Mouse (Mus musculus) adrenal gland, postnatal 36 days (tissue): ENCODE results near the gene Prdx6. TPM values are rescaled to one million over a fixed set of nuclear protein-coding genes. Genes with fewer than 3 reads are reported as not detected.

Source experiments
- DNase-seq, 2 experiments: peaks; one replicate each; pipeline ENCODE4 v3.0.0; 2021; ENCODE audit warnings: mixed read lengths in 1 of 2
- long read RNA-seq, 2 experiments: library from polyadenylated mRNA; stranded (forward); transcript quantifications; one replicate each; pipeline ENCODE4 v2.0.0; 2021; ENCODE audit warnings: borderline sequencing depth in 2 of 2
- total RNA-seq, 2 experiments: library from RNA; stranded (reverse); gene quantifications; 2 replicates each; pipeline ENCODE4 v1.2.3; 2021

Prdx6 gene
- total RNA-seq, result 100 to 1,000 TPM; 279 to 620 TPM
- long read RNA-seq, experiment 1, transcript Prdx6-201 (6 exons, 959 nt), result minor isoform, 19 of 1,021 reads
- long read RNA-seq, experiment 1, transcript Prdx6-202 (5 exons, 2,387 nt), result major isoform, 905 of 1,021 reads
- long read RNA-seq, experiment 1, transcript Prdx6-208 (4 exons, 1,294 nt), result minor isoform, 16 of 1,021 reads
- long read RNA-seq, experiment 1, partial matches to known transcripts, result 29 of 1,021 reads
- long read RNA-seq, experiment 1, other reads (novel, unspliced or antisense), result 44 of 1,021 reads
- long read RNA-seq, experiment 2, transcript Prdx6-202 (5 exons, 2,387 nt), result major isoform, 176 of 198 reads
- long read RNA-seq, experiment 2, transcript Prdx6-201 (6 exons, 959 nt), result minor isoform, 7 of 198 reads
- long read RNA-seq, experiment 2, partial matches to known transcripts, result 3 of 198 reads
- long read RNA-seq, experiment 2, other reads (novel, unspliced or antisense), result 7 of 198 reads

DNA sequence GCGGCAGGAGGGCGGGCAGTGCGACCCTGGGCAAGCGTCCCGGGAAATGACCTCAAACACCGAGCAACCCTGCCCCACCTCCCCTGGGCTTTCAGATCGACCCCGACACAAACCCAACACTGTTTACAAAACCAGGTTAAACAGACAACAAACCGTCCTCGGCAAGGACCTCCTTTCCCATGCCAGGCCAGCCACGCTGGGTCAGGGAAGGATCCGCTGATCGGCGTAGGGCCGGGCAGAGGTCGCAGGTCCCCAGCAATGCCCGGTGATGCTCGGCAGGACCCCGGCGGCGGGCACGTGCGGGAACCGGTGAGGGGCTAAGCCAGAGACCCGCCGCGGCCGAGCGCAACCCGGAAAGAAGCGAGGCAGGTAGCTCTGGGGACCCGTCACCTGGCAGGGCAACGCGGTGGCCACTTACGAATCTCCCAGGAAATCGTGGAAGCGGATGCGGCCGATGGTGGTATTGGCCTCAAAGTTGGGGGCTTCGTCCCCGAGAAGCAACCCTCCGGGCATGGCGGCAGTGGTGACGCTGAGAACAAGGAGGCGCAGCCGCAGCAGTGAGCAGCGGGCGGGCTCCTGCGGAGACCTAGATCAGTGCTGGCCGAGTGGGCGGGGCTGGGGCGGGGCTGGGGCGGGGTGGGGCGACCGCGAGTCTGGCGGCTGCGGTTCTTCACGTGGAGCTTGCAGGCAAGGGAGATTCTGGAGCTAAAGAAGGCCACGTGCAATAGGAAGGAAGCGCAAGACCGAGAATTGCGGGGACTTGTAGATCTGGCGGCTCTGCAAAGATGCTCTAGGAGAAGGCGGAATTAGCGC lies at the start of gene Prdx6:
Gene Prdx6, minus strand, starts transcription at position 616 of the 813 bp plus-strand sequence.
- peak; percentile 88 to 91 for DNase-seq

DNA sequence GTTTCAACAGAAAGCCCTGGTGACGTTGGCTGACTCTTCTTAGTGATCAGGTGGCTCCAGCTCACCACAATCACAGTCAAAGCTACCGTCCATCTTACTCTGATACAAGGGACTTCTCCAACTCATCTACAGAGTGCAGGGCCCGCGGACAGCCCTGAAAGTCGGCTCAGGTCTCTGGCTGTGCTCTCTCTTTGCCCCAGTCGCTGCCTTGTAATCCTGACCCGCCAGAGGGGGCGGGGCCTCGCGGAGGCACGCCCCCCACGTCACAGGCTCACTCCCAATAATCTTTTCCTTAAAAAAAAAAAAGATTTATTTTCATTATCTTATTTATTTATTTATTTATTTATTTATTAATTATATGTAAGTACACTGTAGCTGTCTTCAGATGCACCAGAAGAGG lies 37.2 kb upstream of the Prdx6 start:
- DNase-seq, result no peak

DNA sequence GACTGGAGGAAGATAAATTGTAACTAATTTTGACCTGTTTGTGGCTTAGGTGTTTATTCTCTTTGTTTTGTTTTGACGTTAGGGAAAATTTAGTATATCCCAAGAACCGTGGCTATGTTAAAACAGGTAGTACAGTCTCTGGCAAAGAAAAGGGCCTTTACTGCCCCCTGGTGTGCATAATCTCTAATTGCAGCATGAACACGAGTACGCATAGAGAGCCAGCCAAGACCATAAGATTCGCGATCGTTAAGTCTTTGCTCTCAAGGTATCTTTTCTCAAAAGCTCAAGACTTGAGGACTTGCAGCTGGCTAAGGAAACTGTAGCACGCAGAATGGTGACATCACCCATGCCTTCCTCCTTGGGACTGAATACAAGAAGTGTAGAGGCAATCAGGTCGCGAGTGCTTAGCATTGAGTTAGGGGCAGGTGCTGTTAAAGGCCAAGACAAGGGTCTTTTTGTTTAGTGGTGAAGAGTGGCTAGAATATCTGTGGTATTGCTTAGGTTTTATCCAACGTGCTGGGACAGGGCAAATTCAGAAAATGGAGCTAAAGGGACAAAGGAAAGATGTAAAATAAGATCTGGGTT lies 35.8 kb upstream of the Prdx6 start:
- DNase-seq, result peak; percentile 64 to 75

DNA sequence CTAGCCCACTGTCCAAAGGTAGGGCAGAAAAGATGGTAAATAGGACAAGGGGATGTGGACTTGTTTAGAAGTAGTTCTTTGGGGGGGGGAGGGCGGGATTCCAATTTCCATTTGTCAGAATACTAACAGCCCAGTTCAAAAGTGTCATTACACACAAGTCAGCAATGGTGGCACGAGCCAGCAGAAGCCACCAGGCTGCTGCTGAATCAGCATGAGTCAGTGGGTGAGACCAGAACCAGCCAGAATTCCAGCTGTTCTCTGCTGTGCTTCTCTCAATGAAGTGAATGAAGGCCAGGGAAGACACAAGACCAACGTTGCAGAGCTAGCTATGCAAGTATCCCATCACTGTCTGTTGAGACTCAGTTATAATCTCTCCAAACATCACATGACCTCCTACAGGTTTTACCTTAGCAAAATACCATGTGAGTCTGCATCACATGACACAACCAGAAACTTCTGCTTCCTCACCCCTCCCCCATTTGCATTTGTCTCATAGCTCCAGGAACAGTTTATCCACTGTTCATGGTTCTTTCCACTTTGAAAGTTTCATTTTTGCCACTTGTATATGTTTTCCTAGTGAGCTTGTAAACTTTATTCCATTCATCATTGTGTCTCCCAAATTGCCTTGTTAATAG lies 30.2 kb upstream of the Prdx6 start:
- DNase-seq, result peak; percentile 8 to 38

DNA sequence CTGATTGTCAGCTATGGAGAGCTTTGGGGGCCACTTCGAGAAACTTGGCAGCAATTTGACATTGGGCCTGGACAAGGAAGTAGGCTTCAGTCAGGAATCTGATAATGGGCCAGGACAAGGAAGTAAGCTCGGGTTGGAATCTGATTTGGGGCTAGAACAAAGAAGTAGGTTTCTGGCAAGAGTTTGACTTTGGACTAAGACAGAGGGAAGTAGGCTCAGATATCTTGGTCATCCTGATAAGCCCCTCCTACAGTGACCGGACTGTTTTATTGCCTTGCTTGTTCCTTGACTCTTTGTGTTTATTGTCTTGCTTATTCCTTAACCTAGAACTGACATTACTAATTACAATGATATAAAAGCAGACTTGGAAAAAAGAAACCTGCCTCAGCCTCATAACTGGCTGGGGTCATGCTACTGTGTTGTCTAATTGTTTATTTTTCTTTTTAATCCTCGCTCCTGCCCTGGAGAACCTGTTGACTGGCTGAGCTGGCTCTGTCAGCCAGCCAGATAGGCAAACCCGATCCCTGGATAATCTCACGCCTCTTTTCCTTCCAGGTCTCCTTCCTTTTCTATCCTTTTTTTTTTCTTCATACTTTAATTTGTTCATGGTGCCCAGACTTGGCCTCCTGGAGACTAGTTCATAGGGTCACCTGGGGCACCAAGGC lies 28.4 kb upstream of the Prdx6 start:
- DNase-seq, result no peak

DNA sequence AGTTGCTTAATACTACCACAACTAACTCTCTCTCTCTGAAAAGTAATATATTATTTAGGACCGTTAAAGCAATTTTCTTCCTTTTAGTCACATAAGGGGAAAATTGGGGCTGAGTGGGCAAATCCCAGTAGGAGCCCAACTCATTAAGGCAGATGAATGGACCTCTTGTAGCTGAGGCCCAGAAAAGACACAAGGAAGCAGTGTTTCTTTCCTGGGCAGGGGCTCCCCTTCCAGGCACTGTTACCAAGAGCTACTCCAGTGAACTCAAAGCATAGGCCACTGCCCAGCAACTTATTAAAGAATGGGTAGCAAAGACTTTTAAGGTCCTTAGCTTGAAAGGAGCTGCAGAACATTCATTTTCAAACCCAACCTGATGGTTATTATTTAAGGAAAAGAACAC lies 22.5 kb upstream of the Prdx6 start:
- DNase-seq, result no peak

DNA sequence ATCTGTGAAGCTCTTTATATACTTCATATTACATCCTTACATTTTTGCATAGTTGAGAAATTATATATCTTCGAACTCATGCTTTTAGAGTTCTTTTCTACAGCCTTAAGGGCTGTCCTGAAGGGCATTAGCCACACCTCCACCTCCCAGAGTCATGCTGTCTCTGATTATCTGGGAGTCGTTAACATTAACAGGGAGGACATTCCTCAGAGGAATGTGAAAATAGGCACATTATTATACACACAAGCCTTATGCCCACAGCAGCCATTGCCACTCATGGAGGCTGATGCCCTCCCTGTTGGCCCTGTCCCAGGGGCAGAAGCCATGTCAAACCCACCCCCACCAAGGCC lies 20.4 kb upstream of the Prdx6 start:
- DNase-seq, result no peak

DNA sequence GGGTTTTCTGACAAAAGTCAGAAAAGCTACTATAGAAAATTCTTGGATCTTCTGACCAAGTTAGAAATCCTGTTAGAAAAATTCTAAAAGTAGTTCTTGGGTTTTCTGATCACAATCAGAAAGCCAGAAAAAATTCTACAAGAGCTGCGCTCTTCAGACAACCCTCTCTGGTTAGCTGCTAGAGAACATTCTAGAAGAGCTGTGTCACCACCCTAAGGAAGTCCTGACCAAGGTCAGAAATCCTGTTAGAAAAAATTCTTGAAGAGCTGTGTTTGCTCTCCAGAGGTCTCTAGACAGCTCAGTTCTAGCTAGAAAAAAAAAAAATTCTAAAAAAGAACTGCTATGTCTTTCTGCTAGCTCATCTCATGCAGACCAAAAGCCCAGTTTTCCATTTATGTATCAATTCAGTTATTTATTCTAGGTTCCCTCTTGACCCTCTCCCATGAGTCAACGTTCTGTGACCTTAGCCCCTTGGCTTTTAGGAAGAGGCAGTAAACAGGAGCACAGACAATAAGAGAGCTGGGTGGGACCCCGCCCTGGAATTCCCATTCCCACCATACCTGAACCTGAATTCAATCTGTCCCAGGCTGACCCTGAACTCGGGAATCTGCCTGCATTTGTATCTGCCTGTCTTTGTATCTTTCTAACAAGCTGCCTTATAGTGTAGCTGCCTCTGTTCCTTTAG lies 19.9 kb upstream of the Prdx6 start:
- DNase-seq, result no peak

DNA sequence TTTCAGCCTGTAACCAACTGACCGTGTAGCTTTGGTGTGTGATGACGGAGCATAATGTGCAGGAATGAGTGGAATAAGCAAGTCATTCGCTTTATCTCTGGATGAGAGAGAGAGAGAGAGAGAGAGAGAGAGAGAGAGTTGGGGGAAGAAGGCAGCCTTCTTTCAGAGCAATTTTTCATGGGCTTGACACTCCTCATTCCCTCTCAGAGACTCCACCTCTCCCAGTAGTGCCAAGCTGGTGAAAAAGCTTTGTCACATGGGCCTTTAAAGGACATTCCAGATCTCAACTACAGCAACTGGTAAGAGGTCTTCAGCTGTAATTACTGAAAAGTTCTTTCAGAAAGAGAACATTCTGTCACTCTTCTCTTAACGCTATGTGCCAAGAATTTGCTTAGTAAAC lies 18.3 kb upstream of the Prdx6 start:
- peak in 1 of 2 experiments; percentile 11 for DNase-seq

DNA sequence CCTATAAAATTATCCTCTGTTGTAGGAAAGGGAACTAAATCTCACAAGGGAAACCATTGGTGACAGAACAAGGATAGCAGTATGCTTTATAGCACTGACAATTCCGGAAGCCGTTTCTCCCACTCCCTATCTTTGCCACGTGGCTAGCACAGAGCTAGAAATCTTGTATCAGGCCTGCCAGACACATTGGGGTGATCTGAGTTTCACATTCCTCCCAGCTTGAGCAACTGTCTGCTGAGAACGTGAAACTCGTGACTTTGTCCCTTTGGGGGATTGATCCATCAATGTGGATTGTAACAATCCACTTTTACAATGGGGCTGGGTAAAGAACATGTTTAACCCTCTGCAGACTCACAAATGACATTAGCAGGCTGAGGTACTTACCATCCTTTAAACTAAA lies 17.9 kb upstream of the Prdx6 start:
- peak in 1 of 2 experiments; percentile 9 for DNase-seq

DNA sequence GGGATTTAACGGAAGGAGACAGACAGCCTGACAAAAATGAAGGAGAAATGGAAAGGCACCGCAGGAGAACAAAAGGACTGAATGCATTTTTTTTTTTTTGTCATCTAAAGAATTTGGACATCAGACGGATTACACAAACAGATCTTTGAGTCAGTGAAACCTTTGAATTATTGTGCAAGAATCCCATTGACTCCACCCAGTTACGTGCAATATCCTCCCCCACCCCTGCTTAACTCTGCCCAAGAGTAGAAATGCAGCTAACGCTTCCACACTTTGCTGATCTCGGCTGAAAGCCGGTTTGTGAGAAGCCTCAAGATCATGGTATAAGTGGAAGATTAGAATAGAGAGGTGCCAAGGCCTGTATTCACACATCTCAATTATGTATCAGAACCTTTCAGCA lies 17.1 kb upstream of the Prdx6 start:
- no peak for DNase-seq

DNA sequence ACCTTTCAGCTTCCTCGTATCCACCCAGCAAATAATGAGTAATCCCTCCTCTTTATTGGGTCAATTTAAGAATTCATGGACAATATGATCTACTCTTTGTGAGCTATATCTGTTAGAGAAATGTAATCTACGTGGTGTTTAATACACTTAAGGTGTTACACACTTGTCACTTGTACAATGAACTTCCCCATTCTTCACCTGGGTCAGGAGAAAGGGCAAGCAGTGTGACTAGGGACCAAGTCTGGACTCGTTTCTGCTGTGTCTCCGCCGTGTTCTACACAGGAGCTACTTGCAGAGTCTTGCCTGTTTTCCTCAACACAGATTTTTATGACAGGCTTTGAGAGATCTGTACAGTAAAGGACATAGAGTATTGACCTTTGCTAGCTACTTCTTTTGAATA lies 13.9 kb upstream of the Prdx6 start:
- DNase-seq, result no peak

DNA sequence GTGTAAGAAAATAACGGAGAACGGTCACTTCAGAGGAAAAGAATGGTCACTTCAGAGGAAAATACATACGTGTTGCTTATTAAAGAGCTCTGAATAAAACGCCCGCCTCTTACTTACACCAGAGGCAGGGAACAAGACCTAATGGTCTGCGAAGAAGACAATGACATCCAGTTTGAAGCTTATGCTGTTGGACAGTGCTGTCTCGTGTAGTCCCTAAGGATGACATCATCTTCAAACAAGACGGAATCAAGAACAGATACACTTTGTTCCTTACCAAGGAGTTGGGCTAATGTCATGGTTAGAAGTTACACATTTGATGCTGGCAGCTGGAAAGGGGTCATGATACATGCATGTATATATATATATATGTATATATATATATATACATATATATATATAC lies 12.6 kb upstream of the Prdx6 start:
- DNase-seq, result no peak

DNA sequence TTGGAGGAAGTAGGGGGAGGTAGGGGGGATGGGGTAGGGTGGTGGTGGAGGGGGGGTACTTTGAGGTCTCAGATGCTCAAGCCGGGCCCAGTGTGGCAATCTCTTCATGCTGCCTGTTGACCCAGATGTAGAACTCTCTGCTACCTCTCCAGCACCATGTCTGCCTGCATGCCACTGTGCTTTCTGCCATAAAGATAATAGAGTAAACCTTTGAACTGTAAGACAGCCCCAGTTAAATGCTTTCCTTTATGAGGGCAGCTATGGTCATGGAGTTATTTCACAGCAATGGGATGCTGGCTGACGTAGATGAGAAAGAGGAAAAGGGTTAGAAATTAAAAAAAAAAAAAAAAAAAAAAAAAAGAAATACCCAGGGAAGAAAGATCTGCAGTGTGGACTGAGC lies 11.5 kb upstream of the Prdx6 start:
- no peak for DNase-seq

DNA sequence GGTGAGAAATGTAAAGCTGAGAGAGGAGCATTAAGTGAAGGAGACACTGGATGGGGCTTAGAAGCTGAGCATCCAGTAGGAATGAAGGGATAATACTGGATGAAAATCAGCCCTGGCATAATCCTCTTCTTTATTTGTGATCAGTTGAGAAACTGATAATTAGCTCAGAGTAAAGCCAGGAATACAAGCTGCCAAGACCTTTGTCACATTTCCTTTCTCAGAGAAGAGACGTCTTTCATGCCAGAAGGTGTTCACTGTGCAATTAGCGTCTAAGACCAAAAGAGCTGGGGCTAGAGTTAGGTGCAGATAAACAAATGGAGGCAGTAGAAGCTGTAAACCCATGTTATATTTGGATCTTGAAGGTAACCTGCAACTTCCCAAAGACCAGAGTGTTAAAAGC lies 9.7 kb upstream of the Prdx6 start:
- no peak for DNase-seq

DNA sequence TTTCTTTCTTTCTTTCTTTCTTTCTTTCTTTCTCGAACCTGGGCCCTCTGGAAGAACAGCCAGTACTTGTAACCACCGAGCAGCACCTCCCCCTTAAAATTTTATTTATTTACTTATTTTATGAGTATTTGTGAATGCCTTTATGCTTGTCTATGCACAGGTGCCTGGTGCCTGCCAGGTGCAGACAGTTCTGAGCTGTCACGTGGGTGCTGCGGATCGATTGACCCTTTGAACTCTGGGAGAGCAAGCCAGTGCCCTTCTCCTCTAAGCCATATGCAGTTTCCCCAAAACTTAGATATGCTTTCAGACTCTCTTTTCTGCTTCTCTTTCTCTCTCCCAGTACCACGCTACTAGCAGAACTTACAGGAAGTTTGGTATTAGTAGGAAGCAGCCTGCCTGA lies 8.1 kb upstream of the Prdx6 start:
- peak in 1 of 2 experiments; percentile 17 for DNase-seq

DNA sequence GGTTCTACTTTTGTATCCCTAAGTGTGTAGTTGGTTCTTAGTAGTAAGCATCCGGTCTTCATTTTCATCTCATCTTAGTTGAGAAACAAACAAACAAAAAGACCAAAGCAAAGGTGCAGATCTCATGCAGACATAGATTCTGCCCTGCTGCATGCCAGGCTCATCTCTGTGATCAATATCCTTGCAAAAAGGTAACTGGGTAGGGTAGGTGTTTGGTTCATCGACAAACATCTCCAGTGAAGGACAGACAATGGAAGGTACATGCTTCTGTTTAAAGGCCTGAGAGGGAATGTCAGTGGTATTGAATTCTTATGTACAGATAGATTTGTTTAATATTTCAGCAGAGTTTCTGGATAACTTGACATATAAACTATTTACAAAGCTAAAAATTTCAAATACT lies 7.3 kb upstream of the Prdx6 start:
- DNase-seq, result no peak

DNA sequence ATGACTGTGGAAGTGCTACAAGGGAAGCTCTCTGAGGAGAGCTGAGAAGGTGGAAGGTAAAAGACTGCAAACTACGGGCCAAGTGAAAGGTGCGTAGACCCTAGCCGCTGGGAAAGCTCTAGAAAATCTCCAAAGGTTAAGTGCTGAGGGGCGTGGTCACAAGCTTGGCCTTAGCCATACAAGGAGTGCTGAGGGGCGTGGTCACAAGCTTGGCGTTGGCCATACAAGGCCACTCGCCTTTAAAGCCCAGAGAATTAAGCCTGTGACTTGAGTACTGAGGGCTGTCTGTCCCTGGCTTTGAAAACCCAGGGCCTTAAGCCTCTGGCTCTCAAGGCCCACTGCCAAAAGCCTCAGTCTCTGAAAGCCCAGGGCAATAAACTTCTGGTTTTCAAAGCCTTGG lies 5.9 kb upstream of the Prdx6 start:
- no peak for DNase-seq

DNA sequence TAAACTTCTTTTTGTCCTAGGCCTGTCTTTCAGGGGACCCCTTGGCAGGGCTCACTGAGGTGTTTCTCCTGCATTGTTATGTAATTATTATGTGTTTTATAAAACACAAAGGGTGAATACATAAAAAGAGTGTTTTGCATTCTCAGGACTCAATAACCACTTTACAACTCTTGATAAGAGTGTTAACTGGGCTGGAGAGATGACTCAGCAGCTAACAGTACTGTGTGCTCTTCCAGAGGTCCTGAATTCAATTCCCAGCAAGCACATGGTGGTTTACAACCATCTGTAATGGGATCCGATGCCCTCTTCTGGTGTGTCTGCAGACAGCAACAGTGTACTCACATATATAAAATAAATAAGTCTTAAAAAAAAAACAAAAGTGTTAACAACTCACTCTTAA lies 3.3 kb upstream of the Prdx6 start:
- no peak for DNase-seq

DNA sequence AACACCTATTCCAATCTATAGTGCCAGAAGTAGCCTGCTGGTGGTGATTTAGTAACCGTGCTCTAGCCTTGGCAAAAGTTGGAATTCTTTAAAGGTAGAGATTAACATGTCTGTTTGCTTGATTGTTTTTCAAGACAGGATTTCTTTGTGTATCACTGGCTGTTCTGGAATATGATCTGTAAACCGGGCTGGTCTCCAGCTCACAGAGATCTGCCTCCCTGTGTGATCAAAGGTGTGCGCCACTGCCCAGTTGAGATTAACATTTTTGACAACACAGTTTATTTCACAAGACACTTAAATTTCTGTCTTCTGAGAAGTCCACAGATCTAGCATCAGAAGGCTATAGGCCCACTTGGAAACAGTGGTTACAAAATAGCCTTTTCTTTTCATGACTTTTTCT lies 1.9 kb upstream of the Prdx6 start:
- no peak for DNase-seq

DNA sequence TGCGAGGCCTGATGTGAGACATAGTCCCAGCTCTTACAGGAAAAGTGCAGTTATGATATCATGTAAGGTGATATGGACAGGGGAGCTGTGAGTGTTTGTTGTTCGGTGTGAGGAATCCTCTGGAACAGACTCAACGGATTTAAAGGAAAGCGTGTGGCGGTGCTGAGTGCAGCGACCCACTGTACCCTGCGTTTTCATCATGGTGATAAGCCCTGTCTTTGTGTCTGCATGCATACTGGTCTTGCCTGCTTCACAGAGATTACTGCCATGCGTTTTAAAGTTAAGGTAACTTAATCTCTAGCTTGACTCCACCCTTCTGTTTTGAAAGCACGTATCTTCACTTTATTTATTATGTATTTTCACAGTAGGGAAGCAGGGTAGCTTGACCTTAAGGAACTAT lies 1.3 kb upstream of the Prdx6 start:
- DNase-seq, result no peak
